Mouse (Mus musculus): Measurements from ENCODE around the gene Olfm2. TPM values are rescaled to one million over a fixed set of nuclear protein-coding genes. Genes with fewer than 3 reads are reported as not detected.

The Olfm2 gene
- total RNA-seq, 2 experiments from 2014 or later = 73.0 to 73.1 TPM

Other genes starting within 250 kb of the Olfm2 start
- 10 to 100 TPM; 55.8 to 56.1 TPM for gene Zfp266, start 224.9 kb downstream of the Olfm2 start, total RNA-seq (2021)
- gene Zfp846, start 165.1 kb downstream of the Olfm2 start, total RNA-seq (2021) = 10 to 100 TPM; 20.6 to 22.8 TPM
- 100 to 1,000 TPM; 310 to 314 TPM for gene Ubl5, start 103.5 kb downstream of the Olfm2 start, total RNA-seq (2021)
- 10 to 100 TPM; 17.9 to 18.9 TPM for gene Fbxl12, start 101.6 kb downstream of the Olfm2 start, total RNA-seq (2021)
- gene Pin1, start 94.3 kb downstream of the Olfm2 start, total RNA-seq (2021) = 10 to 100 TPM; 33.8 to 34.0 TPM
- 1 to 10 TPM; 2.3 to 2.7 TPM for gene Col5a3, start 68.7 kb upstream of the Olfm2 start, total RNA-seq (2021)
- gene Rdh8, start 72.2 kb upstream of the Olfm2 start, total RNA-seq (2021) = not detected
- 10 to 100 TPM; 55.6 to 56.1 TPM for gene A230050P20Rik, start 122.3 kb upstream of the Olfm2 start, total RNA-seq (2021)
- gene Angptl6, start 133.4 kb upstream of the Olfm2 start, total RNA-seq (2021) = 10 to 100 TPM in 1 of 2 experiments, 1 to 10 TPM in 1; 7.3 to 10.7 TPM
- 10 to 100 TPM; 21.3 to 25.6 TPM for gene Ppan, start 141.8 kb upstream of the Olfm2 start, total RNA-seq (2021)
- 100 to 1,000 TPM; 114 to 123 TPM for gene Eif3g, start 152.3 kb upstream of the Olfm2 start, total RNA-seq (2021)
- gene Dnmt1, start 213.5 kb upstream of the Olfm2 start, total RNA-seq (2021) = 10 to 100 TPM; 35.5 to 37.1 TPM
- gene S1pr2, start 230.4 kb upstream of the Olfm2 start, total RNA-seq (2021) = 1 to 10 TPM; 2.1 to 3.5 TPM

All from layer of hippocampus, postnatal 14 days (tissue).